Mouse (Mus musculus) left cerebral cortex, adult 8-10 months (tissue): ENCODE data around the gene Heg1. TPM values are rescaled to one million over a fixed set of nuclear protein-coding genes. Genes with fewer than 3 reads are reported as not detected.

Source experiments
- DNase-seq, 2 experiments: peaks; one replicate each; pipeline ENCODE4 v3.0.0; 2022; ENCODE audit warnings: low spot score in 2 of 2
- total RNA-seq, 4 experiments: library from RNA; stranded (reverse); gene quantifications; 2 replicates each; pipeline ENCODE4 v1.2.4; 2022

Gene Heg1
- total RNA-seq, 4 experiments from 2014 or later, result 28.1 to 32.8 (median 31.7) TPM

- no peak for DNase-seq
These were observed 56.2 kb downstream of the Heg1 start for GRCm38 (mm10) chr16:33740416-33740815.

GRCm38 (mm10) chr16:33741795-33742194, 57.6 kb downstream of the Heg1 start:
- DNase-seq, result no peak

- no peak for DNase-seq
These were observed 58.1 kb downstream of the Heg1 start for GRCm38 (mm10) chr16:33742233-33742632.

GRCm38 (mm10) chr16:33744622-33745419, 60.7 kb downstream of the Heg1 start:
- no peak for DNase-seq

GRCm38 (mm10) chr16:33745457-33745856, 61.3 kb downstream of the Heg1 start:
- DNase-seq, result no peak

- no peak for DNase-seq
These were observed 62.0 kb downstream of the Heg1 start for GRCm38 (mm10) chr16:33746074-33746676.

GRCm38 (mm10) chr16:33747346-33747954, 63.3 kb downstream of the Heg1 start:
- no peak for DNase-seq

GRCm38 (mm10) chr16:33747994-33748393, 63.8 kb downstream of the Heg1 start:
- DNase-seq, result no peak

- DNase-seq, result no peak
These were observed 67.0 kb downstream of the Heg1 start for GRCm38 (mm10) chr16:33751152-33751551.

GRCm38 (mm10) chr16:33751590-33751989, 67.4 kb downstream of the Heg1 start:
- no peak for DNase-seq

GRCm38 (mm10) chr16:33752904-33753578, 68.9 kb downstream of the Heg1 start:
- DNase-seq, result no peak

GRCm38 (mm10) chr16:33755293-33755692, 71.1 kb downstream of the Heg1 start:
- DNase-seq, result no peak

- DNase-seq, result no peak
These were observed 71.8 kb downstream of the Heg1 start for GRCm38 (mm10) chr16:33755961-33756360.

GRCm38 (mm10) chr16:33756396-33756795, 72.2 kb downstream of the Heg1 start:
- no peak for DNase-seq

GRCm38 (mm10) chr16:33759207-33759606, 75.0 kb downstream of the Heg1 start:
- DNase-seq, result no peak

GRCm38 (mm10) chr16:33760542-33760941, 76.4 kb downstream of the Heg1 start:
- DNase-seq, result no peak

GRCm38 (mm10) chr16:33760996-33761395, 76.8 kb downstream of the Heg1 start:
- DNase-seq, result no peak

- no peak for DNase-seq
These were observed 80.5 kb downstream of the Heg1 start for GRCm38 (mm10) chr16:33764501-33765193.

- DNase-seq, result no peak
These were observed 81.3 kb downstream of the Heg1 start for GRCm38 (mm10) chr16:33765477-33765876.

GRCm38 (mm10) chr16:33766309-33766708, 82.1 kb downstream of the Heg1 start:
- DNase-seq, result no peak

- no peak for DNase-seq
These were observed 82.6 kb downstream of the Heg1 start for GRCm38 (mm10) chr16:33766757-33767156.
